ENCODE assay signal across 19 mouse cellular contexts in genomic region chr11:30607587-30608518, GRCm38 (mm10).
"Had no signal": no experiment of that assay in that cellular context is flagged by ENCODE, and none has a peak within 500 bp of the region (broad histone marks: within the 10 kb centered on the region; RNA-seq: fewer than 3 reads in every experiment).

No protein-coding gene starts in this region.

- H3K27me3 ChIP-seq: limb, embryonic 15.5 days; midbrain, embryonic 12.5 days; neural tube, embryonic 13.5 days; neural tube, embryonic 15.5 days had no signal

- H3K4me2 ChIP-seq: limb, embryonic 15.5 days; liver, embryonic 12.5 days; midbrain, embryonic 12.5 days; neural tube, embryonic 13.5 days; neural tube, embryonic 15.5 days had no signal

- ATAC-seq: liver, embryonic 12.5 days; midbrain, embryonic 16.5 days had no signal

- H3K9ac ChIP-seq: limb, embryonic 15.5 days; liver, embryonic 12.5 days; liver, embryonic 14.5 days; midbrain, embryonic 12.5 days; neural tube, embryonic 13.5 days; neural tube, embryonic 15.5 days had no signal

- H3K27ac ChIP-seq: limb, embryonic 15.5 days; liver, embryonic 12.5 days; liver, embryonic 14.5 days; midbrain, embryonic 10.5 days; midbrain, embryonic 12.5 days; neural tube, embryonic 13.5 days; neural tube, embryonic 15.5 days had no signal

- H3K4me3 ChIP-seq: limb, embryonic 15.5 days; liver, embryonic 12.5 days; midbrain, embryonic 10.5 days; midbrain, embryonic 12.5 days; myocyte; neural tube, embryonic 13.5 days; neural tube, embryonic 15.5 days had no signal

- H3K4me1 ChIP-seq: limb, embryonic 15.5 days; midbrain, embryonic 10.5 days; midbrain, embryonic 12.5 days; neural tube, embryonic 13.5 days; neural tube, embryonic 15.5 days had no signal

- DNase-seq: lung, postnatal 36 days; midbrain, embryonic 14.5 days; retina, postnatal 1 day; right cerebral cortex, adult 18-20 months; right cerebral cortex, postnatal 25 days; right cerebral cortex, postnatal 4 days; spleen, adult 18-20 months; thymus, adult 2 months; thymus, postnatal 25 days; thymus, postnatal 4 days had no signal

- H3K36me3 ChIP-seq: limb, embryonic 15.5 days; liver, embryonic 12.5 days; midbrain, embryonic 10.5 days; midbrain, embryonic 12.5 days; neural tube, embryonic 13.5 days; neural tube, embryonic 15.5 days had no signal

- H3K9me3 ChIP-seq: limb, embryonic 15.5 days; liver, embryonic 12.5 days; midbrain, embryonic 10.5 days; midbrain, embryonic 12.5 days; neural tube, embryonic 13.5 days; neural tube, embryonic 15.5 days had no signal
